Mouse (Mus musculus) heart, embryonic 16.5 days (tissue): ENCODE results near the gene Ereg. TPM values are rescaled to one million over a fixed set of nuclear protein-coding genes. Genes with fewer than 3 reads are reported as not detected.

Source experiments
- ATAC-seq: fragments of 200-750 bp; cut with Nextera tagmentation; replicated peaks from 2 replicates; pipeline ENCODE4 v1.8.0; 2017; ENCODE audit warnings: moderate number of reproducible peaks; ENCODE audit not compliant: insufficient read depth, low FRiP score; ENCODE audit errors: extremely low read depth
- H3K27ac ChIP-seq: fragments of 300-500 bp; sonication (generic); 2 replicates; pipeline ENCODE4 v1.5.1; 2014; ENCODE audit warnings: mild to moderate bottlenecking, low read length, control low read depth, moderate library complexity
- H3K27me3 ChIP-seq: fragments of 300-500 bp; sonication (generic); 2 replicates; pipeline ENCODE4 v1.6.1; 2014; ENCODE audit warnings: low read length, mixed read lengths; ENCODE audit not compliant: control insufficient read depth, insufficient read depth
- H3K36me3 ChIP-seq: fragments of 300-500 bp; sonication (generic); 2 replicates; pipeline ENCODE4 v1.6.1; 2014; ENCODE audit not compliant: control insufficient read depth, insufficient read depth
- H3K4me1 ChIP-seq: fragments of 300-500 bp; sonication (generic); 2 replicates; pipeline ENCODE4 v1.6.1; 2014; ENCODE audit warnings: low read length, mixed read lengths; ENCODE audit not compliant: control insufficient read depth, insufficient read depth
- H3K4me2 ChIP-seq: fragments of 300-500 bp; sonication (generic); 2 replicates; pipeline ENCODE4 v1.6.1; 2014; ENCODE audit warnings: low read depth, mild to moderate bottlenecking, control low read depth, low read length
- H3K4me3 ChIP-seq: fragments of 300-500 bp; sonication (generic); 2 replicates; pipeline ENCODE4 v1.5.1; 2014; ENCODE audit warnings: mild to moderate bottlenecking, control low read depth, low read length
- H3K9ac ChIP-seq: fragments of 300-500 bp; sonication (generic); 2 replicates; pipeline ENCODE4 v1.6.1; 2014; ENCODE audit warnings: low read length, control low read depth
- H3K9me3 ChIP-seq: fragments of 300-500 bp; sonication (generic); replicated peaks from 2 replicates; pipeline ENCODE4 v1.6.1; 2016; ENCODE audit warnings: low read length; ENCODE audit not compliant: control insufficient read depth
- WGBS: fragments of 180-500 bp; shearing (Covaris S2); extraction: QIAGEN DNeasy Blood & Tissue Kit; methylation state at CpG from one replicate; pipeline ENCODE4 v1.1.7; 2014; 5-methylcytosine and 5-hydroxymethylcytosine counted together
- polyA plus RNA-seq: library from polyadenylated mRNA; unstranded; fragments of >200 nt; fragmentation: Nextera tagmentation; extraction: Ambion mirVana; gene quantifications from 2 replicates; pipeline ENCODE4 v1.2.1, GENCODE M21; 2015

Gene Ereg
- polyA plus RNA-seq, 1 experiment from 2014 or later, result 0.04 TPM

DNA sequence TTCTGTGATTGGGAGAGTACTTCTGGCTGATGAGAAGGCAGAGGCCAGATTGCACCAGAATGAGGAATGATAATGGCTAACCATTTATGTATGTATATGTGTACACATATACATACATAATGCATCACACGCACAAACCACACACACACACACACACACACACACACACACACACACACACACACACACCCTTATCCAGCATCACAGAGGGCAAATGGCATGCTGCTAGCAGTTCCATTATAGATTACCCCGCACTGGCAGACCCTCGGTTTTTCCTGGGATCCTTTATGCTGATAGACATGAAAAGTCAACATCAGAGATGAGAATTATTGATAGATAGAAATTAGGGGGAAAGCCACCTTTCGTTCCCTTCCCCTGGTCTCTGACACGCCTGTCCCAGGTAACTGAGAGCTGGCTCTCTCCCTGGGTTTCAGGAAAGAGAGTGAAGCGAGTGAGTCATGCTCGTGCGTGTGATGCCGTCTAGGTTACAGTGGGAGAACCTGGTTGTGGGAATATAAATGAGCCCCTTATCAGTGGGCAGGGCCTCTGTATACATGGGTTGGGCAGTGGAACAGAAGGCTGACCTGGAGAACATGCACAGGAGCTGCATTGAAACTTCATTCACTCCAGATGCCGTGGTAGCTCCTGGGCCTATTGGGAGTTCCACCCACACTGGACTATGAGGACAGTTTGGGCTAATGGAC is 23.6 kb downstream of the Ereg start:
- no peak for ATAC-seq
- WGBS, result 89% methylated on average over 10 of the region's 10 CpGs
- no peak overlapping the region for H3K4me3 ChIP-seq
- H3K9me3 ChIP-seq, result no peaks in the 10 kb centered on the region
- H3K36me3 ChIP-seq, result no peaks in the 10 kb centered on the region
- no peak overlapping the region for H3K4me2 ChIP-seq
- no peaks in the 10 kb centered on the region for H3K4me1 ChIP-seq
- H3K27ac ChIP-seq, result no peak overlapping the region
- H3K9ac ChIP-seq, result no peak overlapping the region
- no peaks in the 10 kb centered on the region for H3K27me3 ChIP-seq

DNA sequence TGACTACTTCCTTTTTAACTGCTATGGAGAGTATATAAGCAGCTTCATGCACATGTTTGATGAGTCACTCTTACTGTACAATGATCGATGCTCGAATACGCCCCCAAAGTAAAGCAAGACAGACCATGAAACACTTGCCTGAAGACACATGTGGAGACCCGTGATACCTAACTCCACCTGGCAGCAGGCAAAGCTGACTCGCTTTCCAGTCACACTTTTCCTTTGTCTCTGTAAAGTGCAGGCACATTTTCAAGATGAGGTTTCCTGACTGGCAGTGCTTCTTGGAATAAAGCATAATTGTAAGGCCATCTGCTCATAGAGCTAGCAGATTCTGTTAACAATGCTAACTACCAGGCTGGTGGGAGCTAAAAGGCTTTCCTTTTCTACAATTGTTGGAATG is 27.3 kb downstream of the Ereg start:
- Histone ChIP-seq H3K9ac (no peak overlapping the region), H3K4me2 (no peak overlapping the region), H3K4me3 (no peak overlapping the region), H3K9me3 (no peaks in the 10 kb centered on the region), H3K27me3 (no peaks in the 10 kb centered on the region), H3K27ac (no peak overlapping the region), H3K36me3 (no peaks in the 10 kb centered on the region), H3K4me1 (no peaks in the 10 kb centered on the region)
- WGBS, result 90% methylated on average over 5 of the region's 5 CpGs
- ATAC-seq, result no peak

DNA sequence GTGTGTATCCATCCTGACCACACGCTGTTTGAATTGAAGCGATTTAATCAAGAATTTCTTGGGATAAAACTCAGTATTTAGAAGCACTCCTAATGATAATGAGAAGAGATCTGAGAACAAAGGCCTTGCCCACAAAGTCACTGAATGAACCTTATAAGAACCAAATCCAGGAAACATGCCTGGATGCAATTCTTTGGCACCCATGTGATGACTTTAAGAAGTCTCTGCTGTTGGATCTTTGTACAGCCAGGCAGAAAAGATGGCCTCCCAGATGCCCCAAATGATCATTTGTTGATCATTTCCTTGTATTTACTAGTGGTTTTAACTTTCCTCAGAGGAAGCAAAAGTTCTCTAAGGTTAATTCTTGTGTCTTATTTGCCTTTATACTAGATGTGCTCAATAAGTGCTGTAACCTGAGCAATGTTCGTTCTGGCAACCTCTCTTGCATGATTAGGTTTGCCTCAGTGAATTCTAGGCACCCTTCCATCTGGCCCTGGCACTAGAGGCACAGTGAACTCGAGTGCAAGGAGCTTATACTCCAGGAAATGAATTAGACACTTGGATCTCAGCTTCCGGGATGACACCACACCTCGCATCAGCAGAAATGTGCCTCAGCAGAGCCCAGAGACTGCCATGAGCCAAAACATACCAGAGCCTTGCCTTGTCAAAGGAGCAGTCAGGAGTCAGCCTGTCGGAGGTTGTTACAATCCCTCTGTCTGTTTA is 29.7 kb downstream of the Ereg start:
- H3K9ac ChIP-seq, result no peak overlapping the region
- WGBS, result 73% methylated on average over 7 of the region's 7 CpGs
- no peak for ATAC-seq

DNA sequence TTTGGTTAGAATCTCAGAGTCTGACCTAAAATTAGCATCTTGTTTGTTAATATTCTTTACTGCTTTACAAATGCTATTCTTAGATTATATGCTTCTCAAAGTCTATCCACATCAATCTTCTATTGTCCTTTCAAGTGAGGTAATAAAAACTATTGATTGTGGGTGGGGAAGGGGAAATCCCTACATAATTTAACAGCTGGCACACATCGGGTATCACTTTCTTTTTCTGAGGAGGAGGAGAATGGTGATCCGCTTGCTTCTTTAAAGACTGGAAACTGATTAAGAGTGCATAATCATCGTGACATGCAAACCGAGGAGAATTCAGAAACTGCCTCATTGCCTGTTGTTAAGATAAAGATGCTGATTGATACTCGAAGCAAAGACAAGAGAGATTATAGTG is 31.8 kb downstream of the Ereg start:
- no peaks in the 10 kb centered on the region for H3K4me1 ChIP-seq
- H3K9me3 ChIP-seq, result no peaks in the 10 kb centered on the region
- no peak overlapping the region for H3K4me2 ChIP-seq
- H3K4me3 ChIP-seq, result no peak overlapping the region
- WGBS, result 77% methylated on average over 5 of the region's 5 CpGs
- H3K27me3 ChIP-seq, result no peaks in the 10 kb centered on the region
- no peak overlapping the region for H3K27ac ChIP-seq
- no peaks in the 10 kb centered on the region for H3K36me3 ChIP-seq
- H3K9ac ChIP-seq, result no peak overlapping the region
- ATAC-seq, result no peak

More for the DNA sequence above, 29.7 kb downstream of the Ereg start:
- no peak overlapping the region for H3K27ac ChIP-seq
- no peaks in the 10 kb centered on the region for H3K27me3 ChIP-seq
- no peaks in the 10 kb centered on the region for H3K36me3 ChIP-seq
- no peak overlapping the region for H3K4me3 ChIP-seq
- no peaks in the 10 kb centered on the region for H3K9me3 ChIP-seq
- no peaks in the 10 kb centered on the region for H3K4me1 ChIP-seq
- H3K4me2 ChIP-seq, result no peak overlapping the region

DNA sequence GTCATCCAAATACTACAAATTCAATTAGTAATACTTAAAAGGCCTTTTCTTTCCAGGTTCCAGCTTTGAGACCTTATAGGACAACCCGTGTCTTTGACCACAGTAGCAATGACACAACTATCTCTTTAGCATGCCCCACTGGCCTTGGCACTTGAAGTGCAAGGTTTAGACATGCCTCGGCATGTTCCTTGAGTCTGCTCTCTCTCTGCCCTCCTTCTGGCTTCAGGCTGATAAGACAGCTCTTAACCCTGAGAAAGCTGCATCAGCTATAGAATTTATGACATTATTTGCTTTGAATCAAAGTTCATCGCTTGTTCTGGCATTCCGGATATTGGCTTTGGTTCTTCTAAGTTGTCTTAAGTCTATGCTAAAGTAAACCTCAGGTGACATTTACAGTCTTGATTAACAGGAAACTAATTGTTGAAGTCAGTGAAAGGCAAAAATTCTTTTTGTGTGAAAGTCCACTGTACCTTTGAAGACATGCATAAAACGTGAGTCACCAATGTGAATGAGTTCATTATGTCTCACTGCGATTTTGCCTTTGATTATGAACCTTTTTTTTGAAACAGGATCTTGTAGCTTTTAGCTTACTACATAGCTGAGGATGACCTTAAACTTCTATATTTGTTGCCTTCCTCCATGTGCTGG is 35.7 kb downstream of the Ereg start:
- H3K4me3 ChIP-seq, result no peak overlapping the region
- no peak overlapping the region for H3K27ac ChIP-seq
- H3K4me1 ChIP-seq, result no peaks in the 10 kb centered on the region; the same call in 1 of the 2 replicates
- WGBS, result 79% methylated on average over 6 of the region's 6 CpGs
- no peaks in the 10 kb centered on the region for H3K9me3 ChIP-seq
- no peaks in the 10 kb centered on the region for H3K36me3 ChIP-seq
- H3K9ac ChIP-seq, result no peak overlapping the region
- ATAC-seq, result no peak
- H3K27me3 ChIP-seq, result no peaks in the 10 kb centered on the region
- H3K4me2 ChIP-seq, result no peak overlapping the region

DNA sequence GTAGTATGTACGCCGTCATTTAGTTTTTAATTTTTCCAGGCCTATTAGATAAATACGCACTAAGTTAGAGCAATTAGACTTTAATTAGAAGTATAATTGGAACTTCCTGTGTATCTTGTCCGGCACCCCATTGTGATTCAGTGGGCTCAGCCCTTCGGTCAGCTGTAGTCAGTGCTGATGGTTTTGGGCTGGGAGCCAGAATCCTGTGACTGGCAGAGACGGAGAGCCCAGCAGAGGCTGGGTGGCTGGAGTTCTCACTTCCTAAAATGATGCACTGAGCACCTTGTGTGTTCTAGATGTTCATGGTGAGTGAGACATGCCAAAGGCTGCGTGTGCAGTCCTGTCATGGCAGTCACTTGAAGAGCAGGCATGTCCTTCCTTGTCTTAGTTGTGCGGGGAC is 36.6 kb downstream of the Ereg start:
- Histone ChIP-seq H3K4me2 (no peak overlapping the region), H3K9me3 (no peaks in the 10 kb centered on the region), H3K27ac (no peak overlapping the region), H3K9ac (no peak overlapping the region), H3K4me3 (no peak overlapping the region), H3K4me1 (no peaks in the 10 kb centered on the region; the same call in 1 of the 2 replicates), H3K36me3 (no peaks in the 10 kb centered on the region), H3K27me3 (no peaks in the 10 kb centered on the region)
- ATAC-seq, result no peak
- 72% methylated on average over 8 of the region's 8 CpGs for WGBS

DNA sequence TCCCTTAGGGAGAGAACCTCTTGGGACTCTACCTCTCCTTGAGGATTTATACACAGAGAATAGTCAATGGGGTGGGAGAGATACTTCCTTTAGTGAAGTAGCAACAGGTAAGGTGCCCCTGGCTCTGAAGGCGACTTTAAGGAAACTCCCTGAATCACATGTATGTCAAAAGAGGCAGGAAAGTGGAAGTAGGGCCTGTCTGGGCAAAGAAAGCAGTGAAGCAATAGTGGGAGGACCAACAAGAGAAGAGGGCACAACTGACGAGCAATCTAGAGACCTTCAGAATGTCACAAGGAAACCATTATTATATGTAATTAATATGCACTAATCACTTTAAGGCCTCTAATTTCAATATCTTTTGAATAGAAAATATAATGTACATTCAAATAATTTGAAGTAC is 39.5 kb downstream of the Ereg start:
- Histone ChIP-seq H3K36me3 (no peaks in the 10 kb centered on the region), H3K27ac (no peak overlapping the region), H3K9me3 (no peaks in the 10 kb centered on the region), H3K9ac (no peak overlapping the region), H3K4me1 (no peaks in the 10 kb centered on the region; the same call in 1 of the 2 replicates), H3K4me3 (no peak overlapping the region), H3K4me2 (no peak overlapping the region), H3K27me3 (no peaks in the 10 kb centered on the region)
- WGBS, result 84% methylated on average over 2 of the region's 2 CpGs
- no peak for ATAC-seq

DNA sequence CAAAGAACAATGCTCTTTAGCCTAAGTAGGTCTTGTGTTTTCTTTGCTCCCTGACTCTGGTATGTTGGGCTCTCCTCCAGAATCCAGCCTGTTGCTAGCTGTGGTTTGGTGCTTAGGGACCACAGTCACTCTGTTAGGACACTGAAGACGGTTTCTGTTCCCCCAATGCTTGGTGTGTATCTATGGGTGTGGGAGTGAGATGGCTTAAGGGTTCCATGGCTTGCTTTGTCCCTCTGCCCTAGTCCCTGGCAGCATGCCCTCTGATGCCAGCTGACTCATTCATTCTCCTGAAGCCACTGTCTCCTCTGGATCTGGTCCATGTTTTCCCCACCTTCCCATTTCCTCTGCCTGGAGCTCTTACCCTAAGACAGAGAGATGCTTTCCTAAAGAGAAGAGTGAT is 40.2 kb downstream of the Ereg start:
- Histone ChIP-seq H3K27me3 (no peaks in the 10 kb centered on the region), H3K36me3 (no peaks in the 10 kb centered on the region), H3K4me1 (no peaks in the 10 kb centered on the region; the same call in 1 of the 2 replicates), H3K4me3 (no peak overlapping the region), H3K4me2 (no peak overlapping the region), H3K9ac (no peak overlapping the region), H3K27ac (no peak overlapping the region), H3K9me3 (no peaks in the 10 kb centered on the region)
- no peak for ATAC-seq
- WGBS, result 71% methylated on average over 1 of the region's 1 CpGs

DNA sequence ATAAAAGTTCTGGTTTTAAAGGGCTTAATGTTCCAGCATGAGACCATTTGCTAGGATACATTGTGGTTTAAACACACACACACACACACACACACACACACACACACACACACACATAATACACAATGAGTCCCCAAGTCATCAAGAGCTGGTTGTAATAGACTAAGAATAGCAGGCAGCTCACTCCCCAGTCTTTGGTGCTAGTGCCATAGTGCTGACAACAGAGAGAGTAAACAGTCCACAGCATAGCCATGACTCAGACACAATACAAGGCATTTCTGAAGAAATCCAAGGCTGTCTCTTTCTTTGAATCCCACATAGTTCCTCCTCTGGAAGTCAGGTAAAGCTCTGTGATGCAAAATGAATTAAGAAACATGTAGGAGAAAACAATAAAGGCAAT is 44.2 kb downstream of the Ereg start:
- no peak overlapping the region for H3K9ac ChIP-seq
- H3K27me3 ChIP-seq, result no peaks in the 10 kb centered on the region
- no peak overlapping the region for H3K4me2 ChIP-seq
- ATAC-seq, result peak; percentile 87
- H3K36me3 ChIP-seq, result no peaks in the 10 kb centered on the region
- H3K9me3 ChIP-seq, result no peaks in the 10 kb centered on the region
- no peak overlapping the region; the same call in 1 of the 2 replicates for H3K27ac ChIP-seq
- H3K4me3 ChIP-seq, result no peak overlapping the region
- H3K4me1 ChIP-seq, result peaks cover 3% of the 10 kb centered on the region; the same call in 1 of the 2 replicates
